Mouse (Mus musculus) layer of hippocampus, adult 2 months (tissue): ENCODE results near the gene A630089N07Rik. TPM values are rescaled to one million over a fixed set of nuclear protein-coding genes. Genes with fewer than 3 reads are reported as not detected.
"Not testable (repeated sequence)": the region's sequence is repeated elsewhere in the genome, so short reads cannot be mapped to it uniquely, and the experiment has no call there.

ENCODE experiments used
- DNase-seq, 2 experiments: peaks; one replicate each; pipeline ENCODE4 v3.0.0; 2022; ENCODE audit warnings: low spot score in 2 of 2
- H3K27ac ChIP-seq: fragments of 200-600 bp; 2 replicates; pipeline ENCODE4 v1.8.1; 2022
- H3K4me3 ChIP-seq: fragments of 200-600 bp; 2 replicates; pipeline ENCODE4 v1.8.1; 2022; ENCODE audit warnings: mild to moderate bottlenecking
- CTCF ChIP-seq: fragments of 200-600 bp; conservative IDR thresholded peaks from 2 replicates; pipeline ENCODE4 v1.8.1; 2022; ENCODE audit warnings: antibody characterized with exemption, mild to moderate bottlenecking, moderate library complexity
- long read RNA-seq, 2 experiments: library from polyadenylated mRNA; stranded (forward); transcript quantifications; one replicate each; pipeline ENCODE4 v2.0.0; 2021; ENCODE audit warnings: borderline mapping rate in 2 of 2
- total RNA-seq, 2 experiments: library from RNA; stranded (reverse); gene quantifications; 2 replicates each; pipeline ENCODE4 v1.2.3; 2021

The A630089N07Rik gene
- 1 to 10 TPM; 7.3 to 8.9 TPM for total RNA-seq
- long read RNA-seq, experiment 1, partial matches to known transcripts = 1 of 1 reads
- long read RNA-seq, experiment 1, other reads (novel, unspliced or antisense) = 0 of 1 reads
- long read RNA-seq, experiment 2, partial matches to known transcripts = 0 of 1 reads
- long read RNA-seq, experiment 2, other reads (novel, unspliced or antisense) = 1 of 1 reads

DNA sequence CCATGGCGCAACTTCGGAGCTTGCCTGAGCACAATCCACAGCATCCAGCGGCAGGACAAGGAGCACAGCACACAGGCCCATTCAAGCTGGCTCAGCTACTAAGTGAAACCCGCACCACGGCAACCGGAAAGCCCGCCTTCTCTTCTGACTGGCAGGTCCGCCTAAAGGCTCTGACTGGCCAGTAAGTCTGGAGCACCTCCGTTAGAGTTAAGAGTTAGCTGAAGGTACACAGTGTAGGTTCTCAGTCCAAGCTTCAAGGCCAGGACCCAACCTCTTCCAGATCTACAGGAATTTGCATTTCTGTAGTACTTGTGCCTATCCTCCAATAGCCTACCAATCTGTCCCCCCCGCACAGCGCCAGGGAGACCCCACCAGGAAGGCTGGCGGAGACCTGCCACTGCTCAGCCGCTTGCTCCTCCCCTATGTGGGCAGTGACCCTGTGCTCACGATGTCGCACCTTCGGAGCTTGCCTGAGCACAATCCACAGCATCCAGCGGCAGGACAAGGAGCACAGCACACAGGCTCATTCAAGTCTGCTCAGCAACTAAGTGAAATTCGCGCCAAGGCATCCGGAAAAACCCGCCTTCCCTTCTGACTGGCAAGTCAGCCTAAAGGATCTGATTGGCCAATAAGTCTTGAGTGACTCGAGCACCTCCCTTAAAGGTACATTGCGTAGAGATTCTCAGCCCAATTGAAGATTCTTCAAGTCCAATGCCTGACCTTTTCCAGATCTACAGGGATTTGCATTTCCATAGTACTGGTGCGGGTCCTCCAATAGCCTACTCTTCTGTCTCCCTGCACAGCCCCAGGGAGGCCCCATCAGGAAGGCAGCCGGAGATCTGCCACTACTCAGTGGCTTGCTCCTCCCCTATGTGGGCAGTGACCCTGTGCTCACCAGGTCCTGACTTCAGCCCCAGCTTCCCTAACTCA lies at the start of gene A630089N07Rik:
TSS of gene A630089N07Rik (minus strand) at position 562 of the 930 bp plus-strand sequence.
- H3K4me3 ChIP-seq = peak within 1 kb of the TSS; percentile 64
- H3K27ac ChIP-seq = peak within 1 kb of the TSS; percentile 56
- DNase-seq = peak; percentile 81 to 85

- Histone ChIP-seq H3K4me3 (no peak overlapping the region), H3K27ac (no peak overlapping the region)
- DNase-seq = no peak
- no peak for TF ChIP-seq CTCF
Measured at GRCm38 (mm10) chr16:98107109-98107508, 24.9 kb upstream of the A630089N07Rik start.

DNA sequence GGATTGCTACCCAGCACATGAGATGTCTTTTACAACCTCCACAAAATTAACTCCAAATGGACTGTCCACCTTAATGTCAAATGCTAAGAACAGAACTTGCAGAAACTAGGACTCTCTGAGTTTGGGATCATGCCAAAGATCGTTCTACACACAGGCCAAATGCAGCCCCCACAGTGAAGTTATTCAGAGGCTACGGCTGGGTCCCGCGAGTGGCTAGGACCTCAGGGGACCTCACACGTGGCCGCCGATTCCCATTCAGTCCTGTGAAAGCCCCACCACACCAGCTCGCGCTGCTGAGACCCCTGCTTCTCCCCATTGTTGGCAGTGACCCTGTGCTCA lies 731 bp downstream of the A630089N07Rik start:
- H3K27ac ChIP-seq = peak overlapping the region; percentile 56
- peak overlapping the region; percentile 64 for H3K4me3 ChIP-seq
- not testable (repeated sequence) for DNase-seq

DNA sequence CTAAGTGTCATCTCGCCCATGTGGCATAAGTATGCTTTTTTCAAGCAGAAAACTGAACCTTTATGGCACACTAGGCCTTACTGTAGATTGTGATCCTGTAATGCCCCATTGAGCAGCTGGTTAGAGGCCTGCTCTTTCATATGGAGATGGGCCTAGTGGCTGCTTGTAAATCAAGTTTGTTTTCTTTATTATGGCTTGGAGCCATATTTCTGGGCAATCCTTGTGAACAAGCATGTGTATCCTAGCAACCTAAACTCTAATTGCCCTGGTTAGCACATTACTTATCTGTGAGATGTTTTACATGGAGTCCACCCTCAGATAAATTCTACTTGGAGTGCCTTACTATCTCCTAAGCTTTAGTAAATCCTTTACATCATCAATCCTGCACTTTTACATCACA lies 1.1 kb downstream of the A630089N07Rik start:
- H3K27ac ChIP-seq = 0 out of 2 replicates have a peak overlapping the region, but pooled peaks have one; percentile 56
- not testable (repeated sequence) for DNase-seq
- H3K4me3 ChIP-seq = peak overlapping the region; percentile 64

GRCm38 (mm10) chr16:98079382-98079781 lies 2.9 kb downstream of the A630089N07Rik start:
- H3K27ac ChIP-seq, DNase-seq, H3K4me3 ChIP-seq: not testable (repeated sequence)

DNA sequence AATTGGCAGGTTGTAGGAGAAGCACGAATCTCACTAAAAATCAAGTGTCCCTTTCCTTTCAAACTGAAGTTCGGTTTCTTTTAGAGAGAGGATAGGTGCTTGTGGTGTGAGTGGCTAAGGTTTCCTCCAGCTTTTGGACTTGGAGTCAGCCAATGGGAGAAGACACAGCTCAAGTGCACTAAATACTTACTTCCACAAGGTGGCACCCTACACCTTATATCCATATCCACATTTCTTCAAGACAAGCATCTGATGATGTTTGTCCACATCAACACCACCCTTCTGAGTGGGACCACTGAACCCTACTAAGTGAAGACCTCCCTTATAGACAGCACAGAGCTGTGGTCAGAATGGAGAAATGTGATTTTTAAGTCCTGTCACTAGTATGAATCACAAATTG lies 40.6 kb downstream of the A630089N07Rik start:
- peak; percentile 16 to 28 for DNase-seq
- Histone ChIP-seq H3K27ac (no peak overlapping the region), H3K4me3 (no peak overlapping the region)
- TF ChIP-seq CTCF = peak; percentile 83

- H3K27ac ChIP-seq, H3K4me3 ChIP-seq, DNase-seq: not testable (repeated sequence)
Measured at GRCm38 (mm10) chr16:98034971-98035370, 47.3 kb downstream of the A630089N07Rik start.

DNA sequence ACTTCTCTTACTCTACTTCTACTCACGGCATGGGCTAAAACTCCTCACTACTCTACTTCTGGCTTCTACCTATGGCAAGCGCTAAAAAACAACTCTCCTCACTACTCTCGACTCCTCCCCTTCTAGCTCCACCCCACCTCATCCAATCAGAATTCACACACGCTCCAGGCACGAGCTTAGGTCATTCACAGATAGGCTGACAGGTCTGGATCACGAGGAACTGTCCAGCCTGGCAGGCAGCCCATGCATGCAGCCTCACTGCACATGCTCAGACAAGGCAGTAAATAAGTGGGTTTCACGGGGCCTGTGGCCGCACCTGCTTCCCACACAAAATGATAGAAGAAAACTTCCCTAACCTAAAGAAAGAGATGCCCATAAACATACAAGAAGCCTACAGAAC lies 56.1 kb downstream of the A630089N07Rik start:
- not testable (repeated sequence) for H3K4me3 ChIP-seq, H3K27ac ChIP-seq, DNase-seq

DNA sequence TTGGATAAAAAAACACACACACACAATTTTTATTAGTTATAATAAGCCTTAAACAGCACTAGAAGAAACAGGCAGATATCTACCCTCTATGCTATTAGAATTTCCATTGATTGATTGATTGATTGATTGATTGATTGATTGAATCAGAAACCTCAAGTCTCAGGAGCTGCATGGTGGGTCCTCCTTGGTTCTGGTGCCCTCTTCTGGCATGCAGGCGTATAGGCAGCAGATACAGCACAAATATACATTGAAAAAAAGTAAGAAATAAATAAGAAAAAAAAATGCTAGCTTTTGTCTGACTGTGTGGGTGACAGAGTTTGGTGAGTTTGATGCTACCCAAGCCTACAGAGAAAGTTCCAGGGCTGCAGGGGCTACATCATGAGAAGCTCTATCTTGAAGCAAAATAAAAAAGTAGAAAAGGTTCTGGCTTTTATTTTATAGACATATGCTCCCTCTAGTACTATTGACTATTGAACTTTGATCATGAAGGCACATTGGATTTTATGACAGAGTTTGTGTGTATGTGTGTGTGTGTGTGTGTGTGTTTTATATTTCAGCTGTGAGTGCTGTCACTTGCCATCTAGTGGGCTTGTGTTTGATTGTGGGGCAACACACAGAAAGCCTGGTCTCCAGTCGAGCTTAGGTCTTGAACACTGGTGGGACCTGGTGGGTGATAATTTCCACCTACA lies 59.4 kb downstream of the A630089N07Rik start:
- Histone ChIP-seq H3K27ac (no peak overlapping the region), H3K4me3 (no peak overlapping the region)
- peak; percentile 64 for TF ChIP-seq CTCF
- no peak for DNase-seq

- no peak overlapping the region for H3K4me3 ChIP-seq
- no peak for DNase-seq
- H3K27ac ChIP-seq = no peak overlapping the region
- TF ChIP-seq CTCF = no peak
Measured at GRCm38 (mm10) chr16:98022081-98022480, 60.2 kb downstream of the A630089N07Rik start.

DNA sequence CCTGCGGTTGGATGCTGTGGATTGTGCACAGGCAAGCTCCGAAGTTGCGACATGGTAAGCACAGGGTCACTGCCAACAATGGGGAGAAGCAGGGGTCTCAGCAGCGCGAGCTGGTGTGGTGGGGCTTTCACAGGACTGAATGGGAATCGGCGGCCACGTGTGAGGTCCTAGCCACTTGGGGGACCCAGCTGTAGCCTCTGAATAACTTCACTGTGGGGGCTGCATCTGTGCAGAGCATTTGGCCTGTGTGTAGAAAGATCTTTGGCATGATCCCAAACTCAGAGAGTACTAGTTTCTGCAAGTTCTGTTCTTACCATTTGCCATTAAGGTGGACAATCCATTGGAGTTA lies 84.9 kb downstream of the A630089N07Rik start:
- peak overlapping the region; percentile 80 for H3K4me3 ChIP-seq
- H3K27ac ChIP-seq = peak overlapping the region; percentile 87
- DNase-seq = not testable (repeated sequence)

DNA sequence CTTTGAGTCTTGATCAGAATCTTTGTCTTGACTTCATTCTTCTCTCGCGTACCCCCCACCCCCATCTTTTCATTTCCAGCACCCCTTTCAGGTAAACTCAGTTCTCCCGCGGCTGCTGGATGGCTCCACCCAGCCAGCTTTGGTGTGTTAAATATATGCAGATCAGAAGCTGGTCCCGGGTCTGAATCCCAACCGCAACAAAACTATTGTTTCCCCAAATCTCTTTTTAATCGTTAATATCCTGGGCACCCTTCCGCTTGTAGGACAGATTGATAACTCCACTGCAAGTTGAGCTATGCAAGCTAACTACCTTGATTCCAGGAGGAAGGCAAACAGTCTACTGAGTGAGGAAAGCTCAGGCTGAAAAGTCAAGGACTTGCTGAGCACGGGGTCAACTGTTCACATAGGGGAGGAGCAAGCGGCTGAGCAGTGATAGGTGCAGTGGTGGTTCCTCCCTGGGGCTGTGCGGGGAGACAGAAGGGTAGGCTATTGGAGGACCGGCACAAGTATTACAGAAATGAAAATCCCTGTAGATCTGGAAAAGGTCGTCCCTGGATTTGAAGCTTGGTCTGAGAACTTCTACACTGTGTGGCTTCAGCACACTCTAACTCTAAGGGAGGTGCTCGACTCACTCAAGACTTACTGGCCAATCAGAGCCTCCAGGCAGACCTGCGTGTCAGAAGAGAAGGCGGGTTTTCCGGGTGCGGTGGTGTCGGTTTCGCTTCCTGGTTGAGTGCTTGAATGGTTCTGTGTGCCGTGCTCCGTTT lies 85.5 kb downstream of the A630089N07Rik start, which contains the start of gene B230307C23Rik:
TSS of gene B230307C23Rik (plus strand) at position 700 of the 767 bp plus-strand sequence.
- DNase-seq = peak; percentile 82 to 89
- Histone ChIP-seq H3K4me3 (peak within 1 kb of the TSS; percentile 80), H3K27ac (peak within 1 kb of the TSS; percentile 87)
- TF ChIP-seq CTCF = no peak
